Mouse (Mus musculus): ENCODE measurements around the gene Gm9837. TPM values are rescaled to one million over a fixed set of nuclear protein-coding genes. Genes with fewer than 3 reads are reported as not detected.

Gm9837 gene
- polyA plus RNA-seq (2012; rRNA removed) = not detected in 2 replicates

- peak; percentile 77 for DNase-seq (ENCODE audit: low spot score)
Observed at GRCm38 (mm10) chr11:53469968-53470695, at the start of gene Gm9837. Gene Gm9837, minus strand, starts transcription at chr11:53470479.

- peak; percentile 57 for DNase-seq (ENCODE audit: low spot score)
Observed at GRCm38 (mm10) chr11:53519207-53520121, 49.2 kb upstream of the Gm9837 start, which contains the start of gene Sept8. Gene Sept8, plus strand, starts transcription at chr11:53519257.

- DNase-seq (ENCODE audit: low spot score) = no peak
Observed at GRCm38 (mm10) chr11:53518759-53519158, 48.5 kb upstream of the Gm9837 start.

GRCm38 (mm10) chr11:53516775-53517627 is 46.7 kb upstream of the Gm9837 start:
- no peak for DNase-seq (ENCODE audit: low spot score)

GRCm38 (mm10) chr11:53510351-53510750 is 40.1 kb upstream of the Gm9837 start:
- no peak for DNase-seq (ENCODE audit: low spot score)

GRCm38 (mm10) chr11:53508591-53508990 is 38.3 kb upstream of the Gm9837 start:
- DNase-seq (ENCODE audit: low spot score) = no peak

- no peak for DNase-seq (ENCODE audit: low spot score)
Observed at GRCm38 (mm10) chr11:53508152-53508551, 37.9 kb upstream of the Gm9837 start.

- DNase-seq (ENCODE audit: low spot score) = no peak
Observed at GRCm38 (mm10) chr11:53507098-53507805, 37.0 kb upstream of the Gm9837 start.

GRCm38 (mm10) chr11:53505026-53505663 is 34.9 kb upstream of the Gm9837 start:
- DNase-seq (ENCODE audit: low spot score) = no peak

GRCm38 (mm10) chr11:53504376-53504775 is 34.1 kb upstream of the Gm9837 start:
- no peak for DNase-seq (ENCODE audit: low spot score)

- no peak for DNase-seq (ENCODE audit: low spot score)
Observed at GRCm38 (mm10) chr11:53503738-53504137, 33.5 kb upstream of the Gm9837 start.

GRCm38 (mm10) chr11:53502039-53502765 is 31.9 kb upstream of the Gm9837 start:
- no peak for DNase-seq (ENCODE audit: low spot score)

GRCm38 (mm10) chr11:53500569-53500968 is 30.3 kb upstream of the Gm9837 start:
- DNase-seq (ENCODE audit: low spot score) = no peak

GRCm38 (mm10) chr11:53496946-53497345 is 26.7 kb upstream of the Gm9837 start:
- DNase-seq (ENCODE audit: low spot score) = no peak

GRCm38 (mm10) chr11:53495417-53495816 is 25.1 kb upstream of the Gm9837 start:
- DNase-seq (ENCODE audit: low spot score) = no peak

GRCm38 (mm10) chr11:53493243-53493955 is 23.1 kb upstream of the Gm9837 start:
- no peak for DNase-seq (ENCODE audit: low spot score)

GRCm38 (mm10) chr11:53491954-53492401 is 21.7 kb upstream of the Gm9837 start:
- DNase-seq (ENCODE audit: low spot score) = no peak

- DNase-seq (ENCODE audit: low spot score) = no peak
Observed at GRCm38 (mm10) chr11:53489421-53489820, 19.1 kb upstream of the Gm9837 start.

GRCm38 (mm10) chr11:53489007-53489406 is 18.7 kb upstream of the Gm9837 start:
- no peak for DNase-seq (ENCODE audit: low spot score)

Measured in urinary bladder, adult 2 months (tissue).